Mouse (Mus musculus) inflammation-experienced regulatory T-cells, adult 16 weeks (primary cell): ENCODE data around the gene Slc2a8. TPM values are rescaled to one million over a fixed set of nuclear protein-coding genes. Genes with fewer than 3 reads are reported as not detected.

Source experiments
- polyA plus RNA-seq: library from polyadenylated mRNA; unstranded; fragments of 100-300 nt; shearing (Covaris generic); gene quantifications from one replicate; pipeline ENCODE4 v1.2.1, GENCODE M21; 2017

Gene Slc2a8
- polyA plus RNA-seq = 10.6 TPM

DNA sequence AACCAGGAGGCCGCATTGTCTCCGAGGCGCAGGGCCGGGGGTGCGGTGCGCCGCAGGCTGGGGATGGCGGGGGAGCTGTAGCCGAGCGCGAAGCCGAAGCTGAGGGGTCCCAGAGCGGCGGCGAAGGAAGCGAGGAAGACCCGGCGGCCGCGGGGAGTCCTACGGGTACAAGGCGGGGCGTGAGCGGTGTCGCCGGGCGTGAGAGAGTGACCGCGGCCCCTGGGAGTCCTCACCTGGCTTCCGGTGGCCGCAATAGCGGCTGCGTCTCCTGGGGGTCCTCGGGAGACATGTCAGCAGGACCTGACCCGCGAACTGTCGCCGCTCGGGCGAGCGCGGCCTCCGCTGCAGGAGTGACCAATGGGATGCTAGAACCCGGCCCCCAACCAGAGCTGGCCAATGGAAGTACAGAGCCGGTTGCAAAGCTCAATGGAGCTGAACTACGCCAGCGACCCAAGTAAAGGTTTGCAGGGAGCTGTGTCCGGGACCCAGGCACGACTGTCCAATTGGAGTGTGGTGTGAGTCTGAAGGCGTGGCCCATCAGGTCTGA, at the start of gene Slc2a8:
Gene Slc2a8 (minus strand): TSS at position 359 of the 547 bp plus-strand sequence.

DNA sequence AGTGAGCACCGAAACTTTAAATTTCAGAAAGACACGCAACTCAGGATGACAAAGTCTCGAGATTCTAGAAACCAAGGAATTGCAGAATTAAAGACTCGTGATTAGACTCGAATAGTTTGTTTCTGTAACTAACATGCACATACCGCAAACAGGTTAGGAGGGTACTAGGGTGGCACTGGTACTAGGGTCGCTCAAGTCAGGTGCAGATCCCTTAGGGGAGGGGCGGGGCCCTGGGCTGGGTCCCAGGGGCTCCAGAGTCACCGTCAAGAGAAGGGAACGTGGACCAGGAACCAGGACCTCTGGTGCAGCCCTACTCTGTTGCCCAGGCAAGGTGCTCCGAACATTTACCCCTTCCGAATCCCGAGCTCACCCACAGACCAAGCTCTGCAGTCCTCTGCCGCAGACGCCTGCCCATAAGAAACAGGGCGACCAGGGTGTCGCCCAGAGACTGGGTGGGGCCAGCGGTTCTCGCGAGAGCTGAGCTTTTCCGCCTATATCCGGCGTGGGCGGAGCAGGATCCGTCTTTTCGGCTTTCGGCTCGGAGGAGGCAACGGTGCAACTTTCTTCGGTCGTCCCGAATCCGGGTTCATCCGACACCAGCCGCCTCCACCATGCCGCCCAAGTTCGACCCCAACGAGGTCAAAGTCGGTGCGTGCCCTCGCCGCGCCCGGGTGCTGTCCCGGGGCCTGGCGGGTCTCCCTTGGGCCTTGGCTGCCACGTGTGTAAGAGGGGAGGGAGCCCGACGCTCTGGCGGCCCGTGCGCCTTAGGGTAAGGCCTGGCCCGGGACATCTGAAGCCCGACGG, 20.5 kb downstream of the Slc2a8 start, which contains the start of the genes Rpl12 and Lrsam1:
Gene Rpl12 (plus strand): TSS at position 368 of the 804 bp plus-strand sequence.
Gene Lrsam1 (minus strand): TSS at position 423 of the 804 bp plus-strand sequence.

Other genes starting within 250 kb of the Slc2a8 start
- gene 6330409D20Rik, start 241.1 kb downstream of the Slc2a8 start, polyA plus RNA-seq = 1.0 TPM
- 85.3 TPM for gene Tor2a, start 224.8 kb downstream of the Slc2a8 start, polyA plus RNA-seq
- 1.7 TPM for gene Ttc16, start 206.4 kb downstream of the Slc2a8 start, polyA plus RNA-seq
- gene Ptrh1, start 206.3 kb downstream of the Slc2a8 start, polyA plus RNA-seq = 6.9 TPM
- not detected for gene Cfap157, start 197.7 kb downstream of the Slc2a8 start, polyA plus RNA-seq
- gene Stxbp1, start 134.8 kb downstream of the Slc2a8 start, polyA plus RNA-seq = 6.1 TPM
- gene Fam129b, start 106.0 kb downstream of the Slc2a8 start, polyA plus RNA-seq = 1.3 TPM
- 37.4 TPM for gene Rpl12, start 20.5 kb downstream of the Slc2a8 start, polyA plus RNA-seq
- gene Lrsam1, start 20.5 kb downstream of the Slc2a8 start, polyA plus RNA-seq = 9.8 TPM
- gene Garnl3, start 149.6 kb upstream of the Slc2a8 start, polyA plus RNA-seq = 0.43 TPM
- 47.9 TPM for gene Angptl2, start 234.0 kb upstream of the Slc2a8 start, polyA plus RNA-seq